Mouse (Mus musculus) activated CD4-positive, CD25-positive, alpha-beta regulatory T cell, adult 9 weeks (primary cell): ENCODE data around the gene Crhbp. TPM values are rescaled to one million over a fixed set of nuclear protein-coding genes. Genes with fewer than 3 reads are reported as not detected.

Experiments used
- polyA plus RNA-seq: library from polyadenylated mRNA; unstranded; fragments of 100-300 nt; shearing (Covaris generic); gene quantifications from one replicate; pipeline ENCODE4 v1.2.1, GENCODE M21; 2017

Crhbp gene
- polyA plus RNA-seq, result not detected

DNA sequence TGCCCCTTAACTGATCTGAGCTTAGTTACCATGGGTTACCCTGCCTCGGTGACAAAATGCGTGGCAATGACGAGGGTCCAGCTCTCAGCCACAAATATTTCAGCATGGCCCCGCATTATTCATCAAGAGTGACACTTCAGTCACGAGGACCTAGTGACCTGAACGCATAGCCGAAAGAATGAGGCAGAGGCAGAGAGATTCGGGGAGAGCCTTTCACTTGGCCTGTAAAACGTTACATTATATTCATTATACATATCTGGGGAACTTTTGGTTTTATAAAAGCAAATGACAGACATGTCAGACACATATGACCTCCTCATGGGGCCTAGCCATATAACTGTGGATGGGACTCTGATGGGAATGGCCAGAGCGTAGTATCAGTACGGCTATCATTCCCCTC, at the start of gene Crhbp:
Gene Crhbp, minus strand, starts transcription at position 101 of the 400 bp plus-strand sequence.

DNA sequence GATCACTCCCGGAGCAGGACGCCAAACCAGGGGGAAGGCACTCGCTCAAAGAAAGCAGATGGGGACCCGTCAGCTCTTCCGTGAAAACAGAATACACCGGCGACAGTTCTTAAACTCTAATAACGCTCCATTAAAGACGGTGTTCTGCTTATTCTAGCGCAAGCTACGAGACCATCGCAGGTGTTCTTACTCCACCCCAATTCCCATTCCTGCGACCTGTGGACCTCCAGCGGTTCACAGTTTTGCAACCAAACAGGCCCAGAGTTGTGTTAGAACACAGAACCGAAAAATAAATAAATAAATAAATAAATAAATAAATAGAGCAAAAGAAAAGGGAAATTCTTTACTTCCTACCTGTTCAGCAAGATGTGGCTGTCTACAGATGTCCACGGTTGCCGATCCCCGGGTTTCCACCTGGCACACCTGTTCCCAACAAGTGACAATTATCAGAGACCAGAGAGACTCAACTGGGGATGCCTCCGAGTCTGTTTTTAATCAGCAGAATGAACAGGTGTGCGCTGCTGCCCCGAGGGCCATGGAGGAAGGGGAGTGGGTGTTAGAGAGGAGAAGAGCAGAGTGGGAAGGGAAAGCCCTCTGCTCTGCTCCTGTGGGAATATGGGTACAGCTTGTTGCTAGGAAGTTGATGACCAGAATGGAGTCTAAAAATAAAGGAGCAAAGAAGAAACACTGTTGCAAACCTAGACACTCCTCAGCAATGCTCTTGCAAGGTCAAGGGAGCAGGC, 34.1 kb upstream of the Crhbp start, which contains the start of gene S100z:
Gene S100z, minus strand, starts transcription at position 51 of the 743 bp plus-strand sequence.

Other genes starting within 250 kb of the Crhbp start
- gene Pde8b, start 194.6 kb downstream of the Crhbp start, polyA plus RNA-seq, result 1.1 TPM
- 0.95 TPM for gene Zbed3, start 121.3 kb downstream of the Crhbp start, polyA plus RNA-seq
- 4.3 TPM for gene Aggf1, start 69.6 kb downstream of the Crhbp start, polyA plus RNA-seq
- not detected for gene S100z, start 33.8 kb upstream of the Crhbp start, polyA plus RNA-seq
- gene F2rl1, start 80.3 kb upstream of the Crhbp start, polyA plus RNA-seq, result 24.8 TPM
- 47.7 TPM for gene F2r, start 173.6 kb upstream of the Crhbp start, polyA plus RNA-seq